12 mouse cellular contexts compared by ENCODE assay signal in the genomic region with DNA sequence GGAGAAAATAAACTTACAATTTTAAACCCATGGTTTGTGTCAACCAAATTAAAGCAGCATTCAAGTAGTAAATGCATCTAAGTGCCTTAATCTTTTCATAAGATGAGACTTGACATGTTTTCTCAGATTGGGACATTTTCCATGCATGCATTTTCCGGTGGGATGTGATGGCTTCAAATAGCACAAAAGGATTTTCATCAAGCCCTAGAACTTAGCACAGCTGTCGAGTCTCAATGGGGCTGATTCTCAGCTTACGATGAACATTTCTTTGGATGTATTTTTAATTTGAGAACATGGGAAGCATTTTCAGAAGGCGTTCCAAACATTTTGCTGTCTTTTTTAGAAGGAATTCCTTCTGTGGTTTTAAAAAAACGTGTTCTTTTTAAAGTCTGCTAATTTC. TPM values are rescaled to one million over a fixed set of nuclear protein-coding genes. Genes with fewer than 3 reads are reported as not detected.
DNase-seq lines count a peak whose midpoint lies in the region; ATAC-seq lines count a peak whose summit lies in the region.
"Had no signal": no experiment of that assay in that cellular context is flagged by ENCODE, and none has a peak within 500 bp of the region (broad histone marks: within the 10 kb centered on the region; RNA-seq: fewer than 3 reads in every experiment).

No protein-coding gene starts in this region.

- H3K27ac ChIP-seq in forebrain, embryonic 14.5 days (ENCODE audit: low read depth, low read length) = no peak overlapping the region
- no peak overlapping the region for H3K27ac ChIP-seq in forebrain, embryonic 11.5 days (ENCODE audit: low read depth, low read length)
- H3K27ac ChIP-seq in limb, embryonic 12.5 days = 0 out of 2 replicates have a peak overlapping the region, but pooled peaks have one; percentile 41
- no peak overlapping the region for H3K27ac ChIP-seq in limb, embryonic 10.5 days
- H3K27ac ChIP-seq in limb, embryonic 15.5 days = peak overlapping the region; percentile 63
- no peak overlapping the region for H3K27ac ChIP-seq in hindbrain, embryonic 14.5 days
- H3K27ac ChIP-seq: forebrain, embryonic 13.5 days; midbrain, embryonic 12.5 days had no signal

- DNase-seq in forebrain, embryonic 14.5 days (ENCODE audit: low spot score) = peak; percentile 0
- no peak for DNase-seq in forebrain, embryonic 11.5 days (ENCODE audit: low spot score)
- DNase-seq in limb, embryonic 10.5 days (ENCODE audit: low spot score) = no peak
- DNase-seq in NIH3T3 (ENCODE audit: low read depth) = peak; percentile 2
- no peak for DNase-seq in hindbrain, embryonic 14.5 days (ENCODE audit: low spot score)
- no peak for DNase-seq in right cerebral cortex, postnatal 4 days
- DNase-seq: cerebellum, postnatal 10 days had no signal

- H3K9ac ChIP-seq in forebrain, embryonic 14.5 days (ENCODE audit: low read length) = no peak overlapping the region
- H3K9ac ChIP-seq in forebrain, embryonic 11.5 days (ENCODE audit: low read length) = no peak overlapping the region
- no peak overlapping the region for H3K9ac ChIP-seq in limb, embryonic 12.5 days (replicated peaks)
- no peak overlapping the region for H3K9ac ChIP-seq in limb, embryonic 15.5 days
- H3K9ac ChIP-seq in hindbrain, embryonic 14.5 days = no peak overlapping the region
- H3K9ac ChIP-seq: forebrain, embryonic 13.5 days; liver, embryonic 13.5 days; midbrain, embryonic 12.5 days had no signal

- WGBS in forebrain, embryonic 14.5 days = 57% methylated on average over 5 of the region's 5 CpGs
- 54% methylated on average over 5 of the region's 5 CpGs for WGBS in forebrain, embryonic 11.5 days
- 54% methylated on average over 5 of the region's 5 CpGs for WGBS in limb, embryonic 12.5 days
- WGBS in limb, embryonic 10.5 days = 65% methylated on average over 5 of the region's 5 CpGs
- WGBS in limb, embryonic 15.5 days = 37% methylated on average over 5 of the region's 5 CpGs
- WGBS in hindbrain, embryonic 14.5 days = 58% methylated on average over 5 of the region's 5 CpGs

- H3K36me3 ChIP-seq in forebrain, embryonic 14.5 days (ENCODE audit: control insufficient read depth, insufficient read depth, low read length) = no peaks in the 10 kb centered on the region
- H3K36me3 ChIP-seq in forebrain, embryonic 11.5 days (ENCODE audit: control insufficient read depth, insufficient read depth, low read length) = no peaks in the 10 kb centered on the region
- H3K36me3 ChIP-seq in limb, embryonic 12.5 days = no peaks in the 10 kb centered on the region
- H3K36me3 ChIP-seq in limb, embryonic 10.5 days = no peaks in the 10 kb centered on the region
- no peaks in the 10 kb centered on the region for H3K36me3 ChIP-seq in limb, embryonic 15.5 days
- no peaks in the 10 kb centered on the region for H3K36me3 ChIP-seq in hindbrain, embryonic 14.5 days (replicated peaks; ENCODE audit: control insufficient read depth, insufficient read depth)
- H3K36me3 ChIP-seq: liver, embryonic 13.5 days; midbrain, embryonic 12.5 days had no signal

- H3K9me3 ChIP-seq in forebrain, embryonic 14.5 days (replicated peaks; ENCODE audit: control insufficient read depth, low read length) = no peaks in the 10 kb centered on the region
- H3K9me3 ChIP-seq in forebrain, embryonic 11.5 days (ENCODE audit: control insufficient read depth, low read length) = no peaks in the 10 kb centered on the region
- no peaks in the 10 kb centered on the region for H3K9me3 ChIP-seq in limb, embryonic 12.5 days
- H3K9me3 ChIP-seq in limb, embryonic 10.5 days (replicated peaks) = no peaks in the 10 kb centered on the region
- no peaks in the 10 kb centered on the region for H3K9me3 ChIP-seq in limb, embryonic 15.5 days
- H3K9me3 ChIP-seq in hindbrain, embryonic 14.5 days (ENCODE audit: control insufficient read depth, low read length) = no peaks in the 10 kb centered on the region
- H3K9me3 ChIP-seq: forebrain, embryonic 13.5 days; liver, embryonic 13.5 days; midbrain, embryonic 12.5 days had no signal

- H3K4me3 ChIP-seq in forebrain, embryonic 14.5 days (ENCODE audit: low read depth, low read length) = no peak overlapping the region
- H3K4me3 ChIP-seq in forebrain, embryonic 11.5 days (ENCODE audit: low read depth, low read length) = no peak overlapping the region
- H3K4me3 ChIP-seq in limb, embryonic 12.5 days (replicated peaks) = no peak overlapping the region
- H3K4me3 ChIP-seq in limb, embryonic 10.5 days = no peak overlapping the region
- H3K4me3 ChIP-seq in limb, embryonic 15.5 days = no peak overlapping the region
- no peak overlapping the region for H3K4me3 ChIP-seq in hindbrain, embryonic 14.5 days (replicated peaks; ENCODE audit: low read length)
- H3K4me3 ChIP-seq: forebrain, embryonic 13.5 days; midbrain, embryonic 12.5 days had no signal

- ATAC-seq in forebrain, embryonic 14.5 days = no peak
- no peak for ATAC-seq in forebrain, embryonic 11.5 days (replicated peaks; ENCODE audit: low FRiP score)
- ATAC-seq in limb, embryonic 12.5 days (ENCODE audit: insufficient number of reproducible peaks, insufficient read depth, low FRiP score, low TSS enrichment, low read depth) = no peak
- no peak for ATAC-seq in limb, embryonic 15.5 days (ENCODE audit: insufficient number of reproducible peaks, low FRiP score, low TSS enrichment, low read depth)
- no peak for ATAC-seq in hindbrain, embryonic 14.5 days (ENCODE audit: low FRiP score)
- ATAC-seq: forebrain, embryonic 13.5 days had no signal

- H3K4me2 ChIP-seq in forebrain, embryonic 14.5 days (ENCODE audit: low read length) = no peak overlapping the region
- no peak overlapping the region for H3K4me2 ChIP-seq in forebrain, embryonic 11.5 days (ENCODE audit: low read depth, low read length, severe bottlenecking)
- no peak overlapping the region for H3K4me2 ChIP-seq in limb, embryonic 12.5 days
- no peak overlapping the region for H3K4me2 ChIP-seq in limb, embryonic 15.5 days
- H3K4me2 ChIP-seq in hindbrain, embryonic 14.5 days (replicated peaks) = no peak overlapping the region
- H3K4me2 ChIP-seq: forebrain, embryonic 13.5 days; midbrain, embryonic 12.5 days had no signal

- no peaks in the 10 kb centered on the region for H3K27me3 ChIP-seq in forebrain, embryonic 14.5 days (replicated peaks; ENCODE audit: control insufficient read depth, insufficient read depth, low read length)
- H3K27me3 ChIP-seq in forebrain, embryonic 11.5 days (ENCODE audit: control insufficient read depth, insufficient read depth, low read length) = 0 out of 2 replicates have a peak, but pooled peaks cover 2% of the 10 kb centered on the region
- peaks cover 4% of the 10 kb centered on the region; the same call in 1 of the 2 replicates for H3K27me3 ChIP-seq in limb, embryonic 12.5 days
- H3K27me3 ChIP-seq in limb, embryonic 10.5 days (ENCODE audit: low read depth, poor library complexity, severe bottlenecking) = peaks cover 18% of the 10 kb centered on the region; the same call in 1 of the 2 replicates
- no peaks in the 10 kb centered on the region for H3K27me3 ChIP-seq in limb, embryonic 15.5 days
- H3K27me3 ChIP-seq in hindbrain, embryonic 14.5 days (ENCODE audit: control insufficient read depth, insufficient read depth, low read length) = no peaks in the 10 kb centered on the region
- H3K27me3 ChIP-seq: forebrain, embryonic 13.5 days; liver, embryonic 13.5 days; midbrain, embryonic 12.5 days had no signal

- no peaks in the 10 kb centered on the region for H3K4me1 ChIP-seq in forebrain, embryonic 14.5 days (ENCODE audit: control insufficient read depth, insufficient read depth, low read length)
- H3K4me1 ChIP-seq in forebrain, embryonic 11.5 days (replicated peaks; ENCODE audit: control insufficient read depth, insufficient read depth, low read length) = no peaks in the 10 kb centered on the region
- no peaks in the 10 kb centered on the region for H3K4me1 ChIP-seq in limb, embryonic 12.5 days (replicated peaks)
- peaks cover 6% of the 10 kb centered on the region; the same call in 1 of the 2 replicates for H3K4me1 ChIP-seq in limb, embryonic 10.5 days
- H3K4me1 ChIP-seq in limb, embryonic 15.5 days = no peaks in the 10 kb centered on the region
- no peaks in the 10 kb centered on the region for H3K4me1 ChIP-seq in hindbrain, embryonic 14.5 days (replicated peaks; ENCODE audit: control insufficient read depth, insufficient read depth, low read length)
- H3K4me1 ChIP-seq: forebrain, embryonic 13.5 days; midbrain, embryonic 12.5 days had no signal

RNA-seq across cellular contexts. Expression of a gene that starts 1.3 kb away (rescaled TPM):
- polyA plus RNA-seq in forebrain, embryonic 14.5 days (2014; fragmentation: Nextera tagmentation; extraction: Ambion mirVana) = 0.25 and 0.56 TPM in 2 replicates
- 0.20 and 0.86 TPM in 2 replicates for polyA plus RNA-seq in forebrain, embryonic 11.5 days (2014; fragmentation: Nextera tagmentation; extraction: Ambion mirVana)
- polyA plus RNA-seq in limb, embryonic 12.5 days (2016; fragmentation: Nextera tagmentation; extraction: Ambion mirVana) = 1.3 TPM in 2 replicates
- polyA plus RNA-seq in limb, embryonic 10.5 days (2016; fragmentation: Nextera tagmentation; extraction: Ambion mirVana) = 0.43 and 0.44 TPM in 2 replicates
- 3.6 and 6.0 TPM in 2 replicates for polyA plus RNA-seq in limb, embryonic 15.5 days (2015; fragmentation: Nextera tagmentation; extraction: Ambion mirVana)
- polyA plus RNA-seq in hindbrain, embryonic 14.5 days (2014; fragmentation: Nextera tagmentation; extraction: Ambion mirVana) = 0.51 and 0.63 TPM in 2 replicates

Comparison
In these comparisons a context has a peak if more than half of its experiments do, and no peak if none do; other contexts are left out.
1. DNase-seq: peak in forebrain, embryonic 14.5 days (single experiment) and NIH3T3 (single experiment); none in forebrain, embryonic 11.5 days (single experiment), limb, embryonic 10.5 days (single experiment), hindbrain, embryonic 14.5 days (single experiment) and right cerebral cortex, postnatal 4 days (single experiment).
2. H3K27ac ChIP-seq: peak in limb, embryonic 12.5 days (single experiment) and limb, embryonic 15.5 days (single experiment); none in forebrain, embryonic 14.5 days (single experiment), forebrain, embryonic 11.5 days (single experiment), limb, embryonic 10.5 days (single experiment) and hindbrain, embryonic 14.5 days (single experiment).